Mouse (Mus musculus): Measurements from ENCODE around the gene Dennd5b.

DNA sequence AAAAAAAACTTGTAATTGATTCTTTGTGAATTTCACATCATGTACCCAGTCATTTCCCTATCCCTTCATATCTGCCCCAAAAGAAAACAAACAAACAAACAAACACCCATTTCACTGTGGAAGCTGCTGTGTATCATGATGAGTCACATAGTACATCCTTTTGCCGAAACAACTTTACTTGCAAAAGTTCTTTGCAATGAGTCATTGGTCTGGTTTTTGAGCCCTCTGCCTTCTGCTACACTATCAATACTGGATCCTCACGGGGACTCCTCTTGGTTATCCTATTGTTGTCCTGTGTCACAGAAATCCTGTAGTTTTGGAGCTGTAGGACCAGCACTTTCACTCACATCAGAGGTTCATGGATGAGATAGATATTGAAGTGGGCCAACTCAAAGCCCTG is 7.4 kb upstream of the Dennd5b start:
- TF ChIP-seq CTCF (IDR thresholded peaks at IDR 0.05; ENCODE audit: borderline replicate concordance, insufficient read depth, low read length) (no peak), POLR2A (IDR thresholded peaks at IDR 0.05; ENCODE audit: low read depth, low read length) (no peak)

Data from embryonic fibroblast, embryonic 13.5 days (primary cell).